Mouse (Mus musculus): ENCODE results near the gene Fam196b.

The Fam196b gene

DNA sequence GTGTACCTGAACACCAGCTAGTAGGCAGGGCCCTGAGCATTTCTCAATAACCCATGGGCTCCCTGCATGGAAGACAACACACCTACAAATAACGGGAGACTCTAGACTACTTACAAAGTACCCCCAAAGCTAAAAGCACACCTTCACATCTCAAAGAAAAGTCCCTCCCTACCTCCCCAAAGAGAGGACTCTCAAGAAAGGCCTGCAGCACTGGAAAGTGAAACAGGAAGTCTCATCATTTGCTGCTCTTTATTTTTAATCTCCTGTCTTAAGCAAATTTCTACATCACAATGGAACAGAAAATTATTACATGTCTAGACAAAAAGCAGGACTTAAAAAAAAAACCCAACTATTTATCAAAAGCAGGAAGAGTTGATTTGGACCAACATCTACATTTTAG is 90.7 kb downstream of the Fam196b start:
- in situ Hi-C loops (cut with MboI, MseI), result loop anchor here (10.0 kb wide), 1 partner anchor 279 kb away; no protein-coding TSS in a partner anchor

DNA sequence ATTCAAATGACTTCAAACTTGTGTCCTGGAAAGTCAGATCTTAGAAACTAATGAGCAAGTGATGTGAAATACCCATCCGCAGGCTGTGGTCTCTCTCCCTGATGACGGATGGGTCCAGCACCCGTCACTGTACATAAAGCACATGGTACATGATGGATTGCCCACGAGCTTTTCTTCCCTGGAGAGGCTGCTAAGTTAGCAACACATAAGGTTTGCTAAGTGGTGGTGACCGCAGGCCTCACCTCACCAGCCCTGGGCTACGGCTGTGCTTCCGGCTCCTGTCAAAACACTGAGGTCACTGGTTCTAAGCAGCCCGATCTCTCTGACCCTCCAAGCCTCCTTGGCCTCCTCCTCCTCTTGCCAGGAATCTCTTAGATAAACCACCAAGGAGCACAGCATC is 91.7 kb downstream of the Fam196b start:
- in situ Hi-C loops (cut with MboI, MseI), result loop anchor here (10.0 kb wide), 1 partner anchor 278 kb away; no protein-coding TSS in a partner anchor

DNA sequence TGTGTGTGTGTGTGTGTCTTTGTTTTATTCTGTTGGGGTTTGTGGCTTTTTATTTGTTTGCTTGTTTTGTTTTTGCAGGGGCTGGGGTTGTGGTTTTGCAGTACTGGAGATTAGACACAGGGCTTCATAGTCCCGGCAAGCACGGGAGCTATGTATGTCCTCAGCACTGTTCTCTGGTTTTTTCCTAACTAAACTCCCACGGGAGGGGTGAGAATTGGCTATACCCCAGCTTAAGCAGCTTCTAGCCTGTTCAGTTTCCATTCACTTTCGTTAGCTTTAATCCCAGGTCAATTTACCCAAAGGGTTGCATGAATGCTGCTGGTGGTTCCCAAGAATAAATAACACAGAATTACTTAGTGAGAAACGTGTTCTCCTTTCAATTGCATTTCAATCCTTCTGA is 92.2 kb downstream of the Fam196b start:
- in situ Hi-C loops (cut with MboI, MseI), result loop anchor here (10.0 kb wide), 1 partner anchor 278 kb away; no protein-coding TSS in a partner anchor

DNA sequence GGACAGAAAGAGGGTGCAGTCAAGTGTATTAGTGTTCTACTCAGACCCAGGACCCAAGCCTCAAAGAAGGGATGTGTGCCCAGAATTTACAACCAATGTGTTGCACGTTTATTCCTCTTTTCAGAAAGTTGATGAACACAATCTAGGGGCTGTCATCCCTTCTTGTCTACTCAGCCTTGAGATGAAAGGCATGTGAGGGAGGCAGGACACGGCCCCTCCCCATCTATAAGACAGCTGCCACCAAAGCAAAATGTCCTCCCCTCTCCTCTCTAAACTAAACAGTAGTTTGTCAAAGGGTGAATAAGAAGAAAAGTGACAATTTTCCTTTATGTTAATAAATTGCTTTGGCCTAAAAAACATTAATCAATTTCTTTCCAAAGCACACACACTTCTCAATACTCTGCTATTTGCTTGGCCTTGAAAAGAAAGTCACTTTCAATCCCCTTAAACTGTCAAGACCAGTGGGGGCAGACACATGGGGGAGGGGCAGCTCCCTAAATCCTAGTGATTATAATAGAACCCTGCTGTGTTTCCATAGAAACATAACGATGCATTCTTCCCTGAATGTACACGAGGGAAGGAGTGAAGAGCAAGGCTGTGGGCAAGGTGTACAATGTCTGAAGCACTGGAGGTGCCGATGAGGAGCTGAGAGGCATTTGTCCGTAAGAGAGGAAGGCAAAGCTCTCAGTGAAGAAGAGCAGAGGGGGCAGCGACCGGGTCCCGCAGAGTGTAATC is 101.4 kb downstream of the Fam196b start:
- in situ Hi-C loops (cut with MboI, MseI), result no loop called here

DNA sequence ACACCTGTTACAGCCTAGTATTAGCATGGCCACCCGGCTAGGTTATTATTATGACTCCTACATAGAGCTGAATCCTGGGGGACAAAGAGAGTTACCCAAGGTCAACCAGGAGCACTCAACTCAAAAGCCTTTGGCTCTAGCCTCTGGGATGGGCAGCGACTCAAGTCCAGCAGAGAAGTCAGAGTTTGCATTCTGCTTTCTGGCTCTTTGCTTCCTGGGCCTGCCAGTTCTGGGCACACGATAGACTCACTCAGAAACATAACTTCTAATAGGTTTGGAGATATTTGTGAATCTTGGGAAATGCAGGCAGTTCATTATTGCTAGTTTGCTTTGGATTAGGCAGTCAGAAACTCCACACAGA is 102.0 kb downstream of the Fam196b start:
- in situ Hi-C loops (cut with MboI, MseI), result no loop called here

DNA sequence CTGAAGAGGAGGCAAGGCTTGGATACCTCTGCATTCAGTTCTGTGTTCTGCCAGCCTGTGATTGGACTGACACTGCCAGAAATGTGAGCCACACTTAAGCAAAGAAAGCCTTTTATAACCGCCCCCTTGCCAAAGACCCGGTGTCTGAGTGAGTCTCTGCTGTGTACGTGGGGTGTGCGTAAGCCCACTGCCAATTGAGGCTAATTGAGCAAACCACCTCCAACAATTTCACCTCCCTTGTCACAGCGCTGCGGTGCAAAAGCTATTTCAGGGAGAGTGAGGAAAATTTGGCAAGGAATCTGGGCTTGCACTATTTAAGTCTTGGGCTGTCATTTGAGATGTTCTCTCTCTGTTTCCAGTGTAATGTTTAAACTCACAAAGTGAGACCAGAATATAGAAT is 106.4 kb downstream of the Fam196b start:
- in situ Hi-C loops (cut with MboI, MseI), result no loop called here

DNA sequence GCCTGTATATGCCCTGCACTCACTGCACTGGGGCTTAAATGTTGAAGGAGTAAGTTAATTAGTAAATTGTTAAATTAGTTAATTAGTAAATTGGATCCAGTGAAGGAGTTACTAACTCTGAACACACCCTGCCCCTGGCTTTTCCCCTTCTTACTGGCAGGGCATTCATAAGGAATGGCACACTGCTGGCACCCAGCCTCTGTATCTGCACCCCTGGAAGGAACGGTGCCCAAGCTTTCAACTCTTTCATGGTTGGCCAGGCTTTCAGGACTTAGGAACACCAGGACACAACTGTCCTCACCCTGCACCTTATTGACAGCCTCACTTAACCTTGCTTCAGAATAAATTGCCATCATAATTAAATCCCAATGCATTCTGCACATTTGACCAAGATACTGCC is 109.9 kb downstream of the Fam196b start:
- in situ Hi-C loops (cut with MboI, MseI), result no loop called here

DNA sequence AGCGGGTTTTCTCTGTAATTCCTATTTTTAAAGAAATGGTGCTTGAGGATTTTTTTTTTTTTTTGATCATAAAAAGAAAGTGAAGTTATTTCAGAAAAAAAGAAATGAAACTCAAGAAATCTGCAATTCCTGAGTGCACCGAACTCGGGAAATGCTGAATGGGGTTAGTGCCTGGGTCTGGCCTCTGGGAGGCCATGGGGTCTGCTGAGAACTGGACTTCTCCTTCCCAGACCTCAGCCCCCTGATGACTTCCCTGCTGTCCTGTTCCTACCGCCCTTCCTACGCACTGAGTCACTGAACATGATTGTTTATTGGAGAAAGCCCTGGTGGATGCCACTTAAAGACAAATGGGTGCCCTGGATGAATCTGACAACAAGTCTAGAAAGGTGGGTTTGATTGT is 112.6 kb downstream of the Fam196b start:
- in situ Hi-C loops (cut with MboI, MseI), result no loop called here

DNA sequence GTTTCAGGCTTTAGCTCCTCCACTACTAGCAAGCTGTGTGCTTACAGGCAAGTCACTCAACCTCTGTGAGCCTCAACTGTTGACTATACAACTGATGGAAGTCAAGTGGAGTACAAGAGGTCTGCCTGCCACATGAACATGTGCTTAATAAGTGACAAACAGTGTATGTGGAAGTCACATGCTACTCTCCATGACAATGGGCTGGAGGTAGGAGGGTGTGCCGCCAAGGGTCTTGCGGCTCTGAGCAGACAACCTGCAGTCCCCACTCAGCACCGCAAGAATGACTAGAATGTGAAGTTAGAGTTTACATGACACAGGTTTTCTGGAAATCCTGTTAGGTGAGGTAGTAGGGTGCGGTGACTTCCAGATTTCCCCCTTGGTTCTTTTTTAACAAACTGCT is 116.3 kb downstream of the Fam196b start:
- in situ Hi-C loops (cut with MboI, MseI), result no loop called here

DNA sequence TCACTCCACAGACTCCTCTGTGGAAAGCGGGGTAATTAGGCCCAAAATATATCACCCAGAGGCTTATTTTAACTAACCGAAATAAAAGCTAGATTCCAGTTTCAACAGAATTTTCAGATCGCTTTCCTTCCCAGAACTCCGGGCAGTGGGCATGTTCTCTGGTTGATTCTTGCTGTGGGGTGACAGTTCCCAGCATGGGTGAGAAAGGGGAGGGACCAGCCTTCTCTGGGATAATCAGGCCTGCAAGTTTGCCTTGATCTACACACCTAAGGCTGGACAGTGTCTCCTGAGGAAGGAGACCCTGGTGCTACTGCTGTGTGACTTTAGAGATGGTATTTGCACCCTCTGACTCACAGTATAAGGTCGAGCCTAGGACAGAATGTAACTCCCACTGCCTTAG is 116.7 kb downstream of the Fam196b start:
- in situ Hi-C loops (cut with MboI, MseI), result no loop called here

DNA sequence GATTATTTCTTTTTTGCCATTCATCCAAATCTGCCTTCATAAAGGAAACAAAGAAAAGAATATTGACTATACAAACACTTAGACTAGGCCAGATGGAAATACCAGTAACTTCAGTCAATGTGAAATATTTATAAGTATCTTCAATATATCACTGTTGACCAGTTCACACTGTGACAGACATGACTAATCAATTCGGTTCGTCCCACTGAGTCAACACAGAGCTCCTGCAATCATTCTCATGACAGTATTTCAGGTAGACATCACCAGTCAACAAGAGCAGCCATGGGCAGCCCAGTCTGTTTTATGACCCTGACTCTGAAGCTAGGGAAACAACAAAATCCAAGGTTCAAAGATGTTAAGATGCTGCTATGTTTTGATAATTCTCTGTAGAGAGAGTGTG is 117.4 kb downstream of the Fam196b start:
- in situ Hi-C loops (cut with MboI, MseI), result no loop called here

DNA sequence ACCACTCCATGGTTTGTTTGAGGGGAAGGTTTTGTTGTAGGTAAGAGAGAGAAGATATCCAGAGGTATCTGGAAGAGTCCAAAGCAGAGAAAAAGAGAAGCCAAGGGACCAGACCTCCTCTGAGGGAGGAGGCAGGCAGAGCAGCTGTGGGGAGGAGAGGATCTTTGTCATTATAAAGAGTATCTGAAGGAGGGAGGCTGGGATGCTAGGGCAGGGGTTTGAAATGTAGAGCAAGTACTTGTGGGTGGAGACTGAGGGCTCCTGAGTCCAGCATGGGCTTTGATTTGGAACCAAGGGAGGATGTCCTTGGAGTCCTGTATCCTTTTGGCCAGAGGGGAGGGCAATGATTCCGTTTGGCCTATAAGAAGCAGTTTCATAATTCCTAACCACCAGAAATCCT is 122.8 kb downstream of the Fam196b start:
- in situ Hi-C loops (cut with MboI, MseI), result no loop called here

DNA sequence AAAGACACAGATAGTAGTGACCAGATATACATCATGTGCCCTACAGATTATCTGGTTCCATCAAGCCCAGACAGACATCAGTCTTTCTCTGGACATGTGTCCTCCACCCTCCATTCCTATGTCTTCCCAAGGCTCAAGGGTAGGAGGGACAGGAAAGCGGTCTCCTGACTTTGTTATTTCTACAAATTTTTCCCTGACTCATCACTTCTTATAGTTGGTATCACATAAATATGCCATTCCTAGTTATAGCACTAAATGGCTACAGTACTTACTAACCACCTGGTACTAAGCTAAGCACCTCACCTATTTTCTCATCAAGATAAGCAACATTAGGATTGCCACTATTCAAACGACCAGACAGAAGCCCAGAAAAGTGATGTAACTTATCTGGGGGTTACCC is 123.8 kb downstream of the Fam196b start:
- in situ Hi-C loops (cut with MboI, MseI), result no loop called here

DNA sequence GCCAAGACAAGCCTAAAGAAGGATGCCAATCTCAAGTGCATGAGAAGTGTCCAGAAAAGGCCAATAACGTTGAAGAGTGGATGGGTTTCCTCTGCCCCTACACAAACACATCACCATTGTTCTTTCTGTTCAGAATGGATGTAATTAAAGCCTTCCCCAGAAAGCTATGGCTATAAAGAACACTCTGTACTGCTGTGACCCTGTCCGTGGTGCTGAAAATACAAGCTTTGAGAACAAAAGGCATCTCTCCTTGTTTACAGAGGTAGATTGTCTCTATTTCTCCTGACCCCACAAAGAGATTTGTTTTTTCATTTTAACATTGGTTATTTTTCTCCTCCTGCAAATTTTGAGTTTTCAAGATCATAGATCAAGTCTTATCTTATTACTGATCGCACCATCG is 133.3 kb downstream of the Fam196b start:
- in situ Hi-C loops (cut with MboI, MseI), result no loop called here

DNA sequence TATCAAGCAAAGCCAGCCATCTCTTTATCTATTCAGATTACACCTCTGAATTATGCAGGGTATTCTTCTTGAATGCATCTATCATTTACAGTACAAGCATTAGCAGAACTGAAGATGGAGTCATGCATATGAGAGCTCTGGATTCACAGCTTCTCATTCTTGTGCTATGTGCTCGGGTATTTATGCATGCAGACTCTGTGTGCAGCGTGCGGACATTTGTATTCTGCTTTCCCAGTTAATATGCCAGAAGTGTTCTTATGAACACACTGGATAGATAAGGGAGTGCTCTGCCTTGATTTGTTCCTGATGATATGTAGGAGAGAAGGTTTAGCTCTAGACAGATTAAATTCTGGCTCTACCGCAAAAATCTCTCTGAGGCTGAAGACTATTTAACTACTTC is 135.3 kb downstream of the Fam196b start:
- in situ Hi-C loops (cut with MboI, MseI), result no loop called here

DNA sequence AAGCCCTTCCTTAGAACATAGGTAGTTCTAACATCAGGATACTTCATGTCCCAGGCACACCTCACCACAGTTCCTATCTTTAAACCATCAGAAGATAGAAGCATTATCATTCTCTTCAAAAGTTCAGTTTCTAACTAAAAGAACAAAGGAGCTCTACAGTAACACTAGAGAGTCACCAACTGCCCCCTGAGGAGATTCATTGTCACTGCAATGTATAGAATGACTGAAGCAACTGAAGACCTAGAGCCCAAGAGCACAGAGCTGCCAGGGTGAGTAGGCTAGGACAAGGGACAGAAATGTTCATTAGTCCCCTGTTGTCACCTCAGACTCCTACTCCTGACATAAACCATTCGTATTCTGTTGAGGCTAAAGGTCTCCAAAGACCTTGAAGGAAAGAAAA is 152.4 kb downstream of the Fam196b start:
- in situ Hi-C loops (cut with MboI, MseI), result no loop called here

DNA sequence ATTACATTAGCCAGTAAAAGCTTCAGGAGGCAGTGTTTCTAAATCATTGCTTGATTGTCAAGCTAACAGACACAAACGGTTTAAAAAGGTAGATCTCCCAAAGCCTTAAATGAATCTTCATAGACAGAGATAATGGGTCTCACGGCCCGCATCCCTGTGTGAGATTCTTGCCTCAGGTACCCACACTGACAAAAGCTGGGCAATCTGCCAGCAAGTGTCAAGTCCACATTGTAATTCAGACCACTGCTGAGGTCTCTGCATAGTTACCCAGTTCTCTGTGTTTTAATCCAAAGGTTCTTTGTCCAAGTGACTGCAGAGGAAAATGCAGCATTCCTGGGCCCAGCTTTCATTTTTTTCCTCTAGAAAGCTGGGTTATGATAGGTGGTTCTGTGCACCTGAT is 153.9 kb downstream of the Fam196b start:
- in situ Hi-C loops (cut with MboI, MseI), result no loop called here

DNA sequence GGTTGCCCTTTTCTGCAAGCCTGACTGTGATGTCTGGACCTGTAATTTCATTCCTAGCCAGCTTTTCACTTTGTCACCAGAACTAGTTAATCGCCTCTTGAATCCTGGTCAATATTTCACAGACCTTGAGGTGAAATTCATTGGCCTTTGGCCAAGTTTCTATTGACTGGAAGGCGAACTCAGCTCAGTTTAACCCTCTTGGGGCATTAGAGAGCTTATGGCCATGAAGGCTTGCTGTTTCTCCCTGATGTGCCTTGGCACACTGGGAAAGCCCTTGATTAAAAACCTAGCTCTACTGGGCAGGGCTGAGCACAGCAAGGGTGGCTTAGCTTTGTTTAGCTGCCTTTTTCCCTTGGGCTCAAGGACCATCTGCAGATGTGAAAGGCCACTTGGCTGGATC is 155.2 kb downstream of the Fam196b start:
- in situ Hi-C loops (cut with MboI, MseI), result no loop called here
